12 mouse cellular contexts compared by ENCODE assay signal in genomic region chr2:103705826-103706225, GRCm38 (mm10). TPM values are rescaled to one million over a fixed set of nuclear protein-coding genes. Genes with fewer than 3 reads are reported as not detected.
DNase-seq lines count a peak whose midpoint lies in the region; ATAC-seq lines count a peak whose summit lies in the region.
"Had no signal": no experiment of that assay in that cellular context is flagged by ENCODE, and none has a peak within 500 bp of the region (broad histone marks: within the 10 kb centered on the region; RNA-seq: fewer than 3 reads in every experiment).

No protein-coding gene starts in this region.

- H3K4me3 ChIP-seq in forebrain, embryonic 10.5 days, result no peak overlapping the region
- no peak overlapping the region for H3K4me3 ChIP-seq in forebrain, embryonic 12.5 days (replicated peaks)
- H3K4me3 ChIP-seq in hindbrain, embryonic 10.5 days, result no peak overlapping the region
- H3K4me3 ChIP-seq in hindbrain, embryonic 14.5 days (replicated peaks; ENCODE audit: low read length), result no peak overlapping the region
- no peak overlapping the region for H3K4me3 ChIP-seq in midbrain, embryonic 14.5 days (replicated peaks; ENCODE audit: low read depth, low read length)
- no peak overlapping the region for H3K4me3 ChIP-seq in midbrain, embryonic 16.5 days (ENCODE audit: low read depth, low read length)
- no peak overlapping the region for H3K4me3 ChIP-seq in neural tube, embryonic 15.5 days (replicated peaks)
- H3K4me3 ChIP-seq: liver, embryonic 13.5 days; megakaryocyte, embryonic 14.5 days had no signal

- H3K9ac ChIP-seq in forebrain, embryonic 12.5 days, result no peak overlapping the region
- H3K9ac ChIP-seq in hindbrain, embryonic 14.5 days, result no peak overlapping the region
- no peak overlapping the region for H3K9ac ChIP-seq in midbrain, embryonic 14.5 days (replicated peaks; ENCODE audit: low read length)
- no peak overlapping the region for H3K9ac ChIP-seq in midbrain, embryonic 16.5 days (ENCODE audit: low read depth, low read length)
- no peak overlapping the region for H3K9ac ChIP-seq in neural tube, embryonic 15.5 days (replicated peaks)
- H3K9ac ChIP-seq: liver, embryonic 13.5 days had no signal

- H3K27ac ChIP-seq in forebrain, embryonic 10.5 days, result peak overlapping the region; percentile 21; the same call in 1 of the 2 replicates
- no peak overlapping the region for H3K27ac ChIP-seq in forebrain, embryonic 12.5 days
- peak overlapping the region; percentile 31; the same call in 1 of the 2 replicates for H3K27ac ChIP-seq in hindbrain, embryonic 10.5 days
- no peak overlapping the region for H3K27ac ChIP-seq in hindbrain, embryonic 14.5 days
- no peak overlapping the region for H3K27ac ChIP-seq in midbrain, embryonic 14.5 days (replicated peaks; ENCODE audit: low read depth, low read length)
- no peak overlapping the region for H3K27ac ChIP-seq in midbrain, embryonic 16.5 days (ENCODE audit: low read length)
- H3K27ac ChIP-seq in neural tube, embryonic 15.5 days (replicated peaks), result 0 out of 2 replicates have a peak overlapping the region, but pooled peaks have one; percentile 18
- H3K27ac ChIP-seq: liver, embryonic 13.5 days had no signal

- H3K4me2 ChIP-seq in forebrain, embryonic 12.5 days, result no peak overlapping the region
- no peak overlapping the region for H3K4me2 ChIP-seq in hindbrain, embryonic 14.5 days (replicated peaks)
- no peak overlapping the region for H3K4me2 ChIP-seq in midbrain, embryonic 14.5 days (ENCODE audit: low read length)
- H3K4me2 ChIP-seq in midbrain, embryonic 16.5 days (ENCODE audit: low read length), result no peak overlapping the region
- no peak overlapping the region for H3K4me2 ChIP-seq in neural tube, embryonic 15.5 days
- H3K4me2 ChIP-seq: liver, embryonic 13.5 days had no signal

- no peak for DNase-seq in forebrain, embryonic 10.5 days (ENCODE audit: extremely low spot score, low spot score)
- DNase-seq in hindbrain, embryonic 10.5 days (ENCODE audit: low spot score), result no peak
- DNase-seq in hindbrain, embryonic 14.5 days (ENCODE audit: low spot score), result no peak
- DNase-seq in midbrain, embryonic 14.5 days, result no peak
- DNase-seq in layer of hippocampus, adult 9-11 months, result no peak
- DNase-seq: B cell, adult 2 months; liver, embryonic 13.5 days had no signal

- WGBS in forebrain, embryonic 10.5 days, result 94% methylated on average over 4 of the region's 4 CpGs
- 85% methylated on average over 4 of the region's 4 CpGs for WGBS in forebrain, embryonic 12.5 days
- WGBS in hindbrain, embryonic 10.5 days, result 84% methylated on average over 4 of the region's 4 CpGs
- WGBS in hindbrain, embryonic 14.5 days, result 80% methylated on average over 4 of the region's 4 CpGs
- 85% methylated on average over 4 of the region's 4 CpGs for WGBS in midbrain, embryonic 14.5 days
- WGBS in midbrain, embryonic 16.5 days, result 83% methylated on average over 4 of the region's 4 CpGs
- WGBS in neural tube, embryonic 15.5 days, result 77% methylated on average over 4 of the region's 4 CpGs

- peaks cover 81% of the 10 kb centered on the region for H3K36me3 ChIP-seq in forebrain, embryonic 10.5 days (replicated peaks)
- peaks cover 29% of the 10 kb centered on the region for H3K36me3 ChIP-seq in forebrain, embryonic 12.5 days (replicated peaks)
- peaks cover 79% of the 10 kb centered on the region for H3K36me3 ChIP-seq in hindbrain, embryonic 10.5 days
- peaks cover 18% of the 10 kb centered on the region; the same call in 1 of the 2 replicates for H3K36me3 ChIP-seq in hindbrain, embryonic 14.5 days (replicated peaks; ENCODE audit: control insufficient read depth, insufficient read depth)
- H3K36me3 ChIP-seq in midbrain, embryonic 14.5 days (ENCODE audit: control insufficient read depth, insufficient read depth, low read length), result peaks cover 33% of the 10 kb centered on the region
- no peaks in the 10 kb centered on the region for H3K36me3 ChIP-seq in midbrain, embryonic 16.5 days (ENCODE audit: control insufficient read depth, insufficient read depth, low read length)
- no peaks in the 10 kb centered on the region for H3K36me3 ChIP-seq in neural tube, embryonic 15.5 days

- ATAC-seq in forebrain, embryonic 12.5 days (ENCODE audit: low FRiP score), result no peak
- no peak for ATAC-seq in hindbrain, embryonic 14.5 days (ENCODE audit: low FRiP score)
- peak; percentile 9; the same call in 1 of the 2 replicates for ATAC-seq in midbrain, embryonic 14.5 days (ENCODE audit: low FRiP score, low TSS enrichment)
- ATAC-seq in midbrain, embryonic 16.5 days, result no peak
- ATAC-seq in neural tube, embryonic 15.5 days (ENCODE audit: low FRiP score), result no peak
- ATAC-seq: inflammation-experienced regulatory T-cells, adult 6 months had no signal

- H3K27me3 ChIP-seq in forebrain, embryonic 10.5 days (ENCODE audit: poor library complexity, severe bottlenecking), result no peaks in the 10 kb centered on the region
- H3K27me3 ChIP-seq in forebrain, embryonic 12.5 days, result no peaks in the 10 kb centered on the region; the same call in 1 of the 2 replicates
- H3K27me3 ChIP-seq in hindbrain, embryonic 10.5 days (ENCODE audit: insufficient read depth, poor library complexity, severe bottlenecking), result no peaks in the 10 kb centered on the region
- H3K27me3 ChIP-seq in hindbrain, embryonic 14.5 days (ENCODE audit: control insufficient read depth, insufficient read depth, low read length), result no peaks in the 10 kb centered on the region
- no peaks in the 10 kb centered on the region for H3K27me3 ChIP-seq in midbrain, embryonic 14.5 days (ENCODE audit: control insufficient read depth, insufficient read depth, low read length)
- no peaks in the 10 kb centered on the region for H3K27me3 ChIP-seq in midbrain, embryonic 16.5 days (ENCODE audit: control insufficient read depth, insufficient read depth, low read depth, low read length)
- no peaks in the 10 kb centered on the region for H3K27me3 ChIP-seq in neural tube, embryonic 15.5 days (replicated peaks)
- H3K27me3 ChIP-seq: liver, embryonic 13.5 days had no signal

- H3K4me1 ChIP-seq in forebrain, embryonic 10.5 days, result peaks cover 11% of the 10 kb centered on the region
- peaks cover 5% of the 10 kb centered on the region; the same call in 1 of the 2 replicates for H3K4me1 ChIP-seq in forebrain, embryonic 12.5 days
- H3K4me1 ChIP-seq in hindbrain, embryonic 10.5 days (replicated peaks), result peaks cover 11% of the 10 kb centered on the region
- H3K4me1 ChIP-seq in hindbrain, embryonic 14.5 days (replicated peaks; ENCODE audit: control insufficient read depth, insufficient read depth, low read length), result peaks cover 17% of the 10 kb centered on the region
- no peaks in the 10 kb centered on the region; the same call in 1 of the 2 replicates for H3K4me1 ChIP-seq in midbrain, embryonic 14.5 days (ENCODE audit: control insufficient read depth, insufficient read depth, low read length)
- no peaks in the 10 kb centered on the region; the same call in 1 of the 2 replicates for H3K4me1 ChIP-seq in midbrain, embryonic 16.5 days (ENCODE audit: control insufficient read depth, insufficient read depth, low read length)
- peaks cover 24% of the 10 kb centered on the region for H3K4me1 ChIP-seq in neural tube, embryonic 15.5 days

- H3K9me3 ChIP-seq in forebrain, embryonic 10.5 days, result no peaks in the 10 kb centered on the region
- no peaks in the 10 kb centered on the region for H3K9me3 ChIP-seq in forebrain, embryonic 12.5 days
- H3K9me3 ChIP-seq in hindbrain, embryonic 10.5 days, result no peaks in the 10 kb centered on the region
- no peaks in the 10 kb centered on the region for H3K9me3 ChIP-seq in hindbrain, embryonic 14.5 days (ENCODE audit: control insufficient read depth, low read length)
- no peaks in the 10 kb centered on the region for H3K9me3 ChIP-seq in midbrain, embryonic 14.5 days (ENCODE audit: control insufficient read depth, low read length)
- no peaks in the 10 kb centered on the region for H3K9me3 ChIP-seq in midbrain, embryonic 16.5 days (replicated peaks; ENCODE audit: control insufficient read depth, low read length, poor library complexity, severe bottlenecking)
- H3K9me3 ChIP-seq in neural tube, embryonic 15.5 days (replicated peaks), result no peaks in the 10 kb centered on the region
- H3K9me3 ChIP-seq: liver, embryonic 13.5 days; megakaryocyte, embryonic 14.5 days had no signal

RNA-seq across cellular contexts. Expression of gene Nat10, which starts 55.2 kb away (rescaled TPM):
- polyA plus RNA-seq in forebrain, embryonic 10.5 days (2016; fragmentation: Nextera tagmentation; extraction: Ambion mirVana), result 37.2 and 37.5 TPM in 2 replicates
- polyA plus RNA-seq in forebrain, embryonic 12.5 days (2016; fragmentation: Nextera tagmentation; extraction: Ambion mirVana), result 30.9 and 34.4 TPM in 2 replicates
- 26.3 and 30.9 TPM in 2 replicates for polyA plus RNA-seq in hindbrain, embryonic 10.5 days (2016; fragmentation: Nextera tagmentation; extraction: Ambion mirVana)
- 17.6 and 18.3 TPM in 2 replicates for polyA plus RNA-seq in hindbrain, embryonic 14.5 days (2014; fragmentation: Nextera tagmentation; extraction: Ambion mirVana)
- polyA plus RNA-seq in midbrain, embryonic 14.5 days (2014; fragmentation: Nextera tagmentation; extraction: Ambion mirVana), result 18.0 and 21.6 TPM in 2 replicates
- 20.0 and 20.2 TPM in 2 replicates for polyA plus RNA-seq in midbrain, embryonic 16.5 days (2015; fragmentation: Nextera tagmentation; extraction: Ambion mirVana)
- 18.5 and 23.1 TPM in 2 replicates for polyA plus RNA-seq in neural tube, embryonic 15.5 days (2015; fragmentation: Nextera tagmentation; extraction: Ambion mirVana)

Comparison
In these comparisons a context has a peak if more than half of its experiments do, and no peak if none do; other contexts are left out.
1. H3K27ac ChIP-seq: peak in forebrain, embryonic 10.5 days (single experiment), hindbrain, embryonic 10.5 days (single experiment) and neural tube, embryonic 15.5 days (single experiment); none in forebrain, embryonic 12.5 days (single experiment), hindbrain, embryonic 14.5 days (single experiment), midbrain, embryonic 14.5 days (single experiment) and midbrain, embryonic 16.5 days (single experiment).